Mouse (Mus musculus) right cerebral cortex, postnatal 36 days (tissue): ENCODE results near the gene Vezf1.

Experiments used
- DNase-seq, 2 experiments: peaks; one replicate each; pipeline ENCODE4 v3.0.0; 2022; ENCODE audit warnings: low spot score in 2 of 2, mixed read lengths in 1 of 2

Gene Vezf1

GRCm38 (mm10) chr11:88098787-88099598 lies 30.9 kb downstream of the Vezf1 start:
- DNase-seq, result peak; percentile 37 to 50

- peak; percentile 8 to 17 for DNase-seq
These were observed 31.5 kb downstream of the Vezf1 start for GRCm38 (mm10) chr11:88099599-88100023.

- no peak for DNase-seq
These were observed 32.1 kb downstream of the Vezf1 start for GRCm38 (mm10) chr11:88100170-88100569.

GRCm38 (mm10) chr11:88103214-88103941 lies 35.3 kb downstream of the Vezf1 start:
- no peak for DNase-seq

- no peak for DNase-seq
These were observed 37.6 kb downstream of the Vezf1 start for GRCm38 (mm10) chr11:88105494-88106291.

GRCm38 (mm10) chr11:88106292-88106554 lies 38.1 kb downstream of the Vezf1 start:
- DNase-seq, result no peak

GRCm38 (mm10) chr11:88107365-88107764 lies 39.3 kb downstream of the Vezf1 start:
- no peak for DNase-seq

- DNase-seq, result no peak
These were observed 42.0 kb downstream of the Vezf1 start for GRCm38 (mm10) chr11:88110031-88110594.

GRCm38 (mm10) chr11:88112078-88112477 lies 44.0 kb downstream of the Vezf1 start:
- DNase-seq, result no peak

- DNase-seq, result no peak
These were observed 44.7 kb downstream of the Vezf1 start for GRCm38 (mm10) chr11:88112677-88113333.

GRCm38 (mm10) chr11:88113543-88114271 lies 45.6 kb downstream of the Vezf1 start:
- DNase-seq, result no peak

- no peak for DNase-seq
These were observed 46.8 kb downstream of the Vezf1 start for GRCm38 (mm10) chr11:88114871-88115301.

GRCm38 (mm10) chr11:88116568-88116967 lies 48.5 kb downstream of the Vezf1 start:
- no peak for DNase-seq

- no peak for DNase-seq
These were observed 49.4 kb downstream of the Vezf1 start for GRCm38 (mm10) chr11:88117356-88118090.

GRCm38 (mm10) chr11:88118091-88118440 lies 50.0 kb downstream of the Vezf1 start:
- no peak for DNase-seq

- peak; percentile 41 to 42 for DNase-seq
These were observed 51.0 kb downstream of the Vezf1 start for GRCm38 (mm10) chr11:88118817-88119642.

- DNase-seq, result no peak
These were observed 54.5 kb downstream of the Vezf1 start for GRCm38 (mm10) chr11:88122545-88122944.

- no peak for DNase-seq
These were observed 54.9 kb downstream of the Vezf1 start for GRCm38 (mm10) chr11:88123021-88123420.

GRCm38 (mm10) chr11:88123731-88124130 lies 55.7 kb downstream of the Vezf1 start:
- DNase-seq, result no peak
